ENCODE assay signal across 8 mouse cellular contexts in the genomic region with DNA sequence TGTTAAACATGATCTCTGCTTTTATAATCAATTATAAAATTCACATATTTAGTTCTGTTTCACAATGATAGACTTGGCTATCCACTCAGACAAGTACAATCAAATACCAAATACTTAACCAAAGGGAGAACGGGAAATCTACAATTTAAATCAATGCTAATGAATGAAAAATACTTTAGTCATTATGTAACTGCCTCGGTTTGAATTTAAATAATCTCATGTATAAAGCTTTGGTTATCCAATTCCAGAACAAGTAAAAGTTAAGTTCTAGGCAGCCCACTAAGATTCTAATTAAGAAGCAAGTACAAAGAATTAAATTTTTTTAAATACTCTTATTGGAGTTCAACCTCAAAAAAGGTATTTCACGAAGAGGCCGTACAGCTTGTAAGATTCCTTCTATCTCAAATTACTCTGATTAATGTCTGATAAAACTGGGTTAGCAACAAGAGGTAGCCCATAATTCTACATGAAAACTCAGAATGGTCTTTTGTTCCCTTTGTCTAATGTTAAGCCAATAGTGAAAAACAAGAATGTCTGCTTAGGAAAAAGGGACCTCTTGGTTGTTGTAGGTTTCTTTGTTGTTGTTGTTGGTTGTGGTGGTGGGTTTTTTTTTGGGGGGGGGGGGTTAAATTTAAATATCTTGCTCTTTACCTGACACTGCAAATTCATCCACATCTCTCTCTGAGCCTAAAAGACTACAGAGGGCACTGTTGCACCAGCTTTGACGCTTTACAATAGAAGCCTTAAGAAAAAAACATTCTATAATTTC. TPM values are rescaled to one million over a fixed set of nuclear protein-coding genes. Genes with fewer than 3 reads are reported as not detected.
DNase-seq lines count a peak whose midpoint lies in the region; ATAC-seq and TF ChIP-seq lines count a peak whose summit lies in the region.

No protein-coding gene starts in this region.

- H3K27ac ChIP-seq in layer of hippocampus, adult 2 months = no peak overlapping the region
- H3K27ac ChIP-seq in hindbrain, embryonic 12.5 days = no peak overlapping the region
- H3K27ac ChIP-seq in midbrain, embryonic 10.5 days (replicated peaks) = 0 out of 2 replicates have a peak overlapping the region, but pooled peaks have one; percentile 25

- no peak overlapping the region for H3K9ac ChIP-seq in hindbrain, embryonic 12.5 days

- peak in 1 of 2 experiments; percentile 4 for DNase-seq in layer of hippocampus, adult 2 months (ENCODE audit: low spot score in 2 of 2)
- no peak for DNase-seq in layer of hippocampus, postnatal 36 days
- DNase-seq in c-Kit-positive CD71-negative TER-119-negative erythroid progenitor cells, embryonic 14.5 days (ENCODE audit: low read depth) = peak; percentile 7
- no peak for DNase-seq in midbrain, embryonic 10.5 days (ENCODE audit: low spot score)
- DNase-seq in gastrocnemius, postnatal 36 days = no peak
- no peak for DNase-seq in gastrocnemius, postnatal 25 days
- no peak for DNase-seq in natural killer cell, adult 2 months (ENCODE audit: low spot score in 2 of 2)

- WGBS in hindbrain, embryonic 12.5 days = 46% methylated on average over 5 of the region's 5 CpGs
- 61% methylated on average over 5 of the region's 5 CpGs for WGBS in midbrain, embryonic 10.5 days

- TF ChIP-seq CTCF in layer of hippocampus, adult 2 months (conservative IDR thresholded peaks at IDR 0.05) = peak; percentile 77

- no peak overlapping the region for H3K4me2 ChIP-seq in hindbrain, embryonic 12.5 days (replicated peaks)

- no peaks in the 10 kb centered on the region for H3K36me3 ChIP-seq in hindbrain, embryonic 12.5 days
- H3K36me3 ChIP-seq in midbrain, embryonic 10.5 days = no peaks in the 10 kb centered on the region

- 0 out of 2 replicates have a peak, but pooled peaks cover 3% of the 10 kb centered on the region for H3K4me1 ChIP-seq in hindbrain, embryonic 12.5 days
- peaks cover 15% of the 10 kb centered on the region for H3K4me1 ChIP-seq in midbrain, embryonic 10.5 days

- intact Hi-C loops in gastrocnemius, postnatal 36 days (cut with DNase I) = no loop called here

- peak overlapping the region; percentile 25 for H3K4me3 ChIP-seq in layer of hippocampus, adult 2 months
- no peak overlapping the region for H3K4me3 ChIP-seq in hindbrain, embryonic 12.5 days
- H3K4me3 ChIP-seq in midbrain, embryonic 10.5 days = no peak overlapping the region

- no peaks in the 10 kb centered on the region for H3K27me3 ChIP-seq in hindbrain, embryonic 12.5 days
- H3K27me3 ChIP-seq in midbrain, embryonic 10.5 days (ENCODE audit: low read depth, poor library complexity, severe bottlenecking) = no peaks in the 10 kb centered on the region

- peak; percentile 72; the same call in 1 of the 2 replicates for ATAC-seq in hindbrain, embryonic 12.5 days (ENCODE audit: low FRiP score)

- no peaks in the 10 kb centered on the region for H3K9me3 ChIP-seq in hindbrain, embryonic 12.5 days (replicated peaks)
- H3K9me3 ChIP-seq in midbrain, embryonic 10.5 days (replicated peaks) = no peaks in the 10 kb centered on the region

RNA-seq across cellular contexts. Expression of gene Dph6, which starts 32.8 kb away (rescaled TPM):
- total RNA-seq in layer of hippocampus, adult 2 months (2021) = 10 to 100 TPM; 12.4 to 14.3 TPM
- 10 to 100 TPM; 12.4 to 14.5 TPM for total RNA-seq in layer of hippocampus, postnatal 36 days (2021)
- 18.5 and 20.1 TPM in 2 replicates for polyA plus RNA-seq in hindbrain, embryonic 12.5 days (2016; fragmentation: Nextera tagmentation; extraction: Ambion mirVana)
- polyA plus RNA-seq in midbrain, embryonic 10.5 days (2016; fragmentation: Nextera tagmentation; extraction: Ambion mirVana) = 18.5 and 18.7 TPM in 2 replicates
- total RNA-seq in gastrocnemius, postnatal 36 days (2021) = 1 to 10 TPM; 3.2 to 4.1 TPM
- total RNA-seq in gastrocnemius, postnatal 25 days (2021) = 1 to 10 TPM; 3.6 to 4.6 TPM
